Mouse (Mus musculus): ENCODE data around the gene Wfdc6a.
"Not testable (repeated sequence)": the region's sequence is repeated elsewhere in the genome, so short reads cannot be mapped to it uniquely, and the experiment has no call there.

Gene Wfdc6a

GRCm38 (mm10) chr2:164585025-164585725 is at the start of gene Wfdc6a:
Gene Wfdc6a, minus strand, starts transcription at chr2:164585447.
- peak; percentile 66 for DNase-seq (ENCODE audit: low spot score)

DNA sequence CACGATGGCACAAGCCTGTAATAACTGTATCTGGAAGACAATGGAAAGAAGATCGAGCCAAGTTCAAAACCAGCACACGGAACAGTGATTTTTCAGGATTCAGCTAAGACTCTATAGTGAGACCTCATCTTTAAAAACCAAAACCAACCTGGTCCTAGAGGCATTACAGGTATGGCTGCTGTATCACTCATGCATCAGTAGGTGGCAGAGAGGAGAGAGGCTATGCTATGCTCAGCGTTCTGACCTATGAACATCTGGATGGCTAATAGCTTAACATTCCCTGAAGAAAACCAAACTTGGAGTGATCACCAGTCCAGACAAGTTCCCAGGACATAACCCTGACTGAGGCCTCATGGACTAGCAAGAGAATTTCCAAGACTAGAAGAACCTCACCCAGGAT is 36.5 kb upstream of the Wfdc6a start:
- DNase-seq (ENCODE audit: low spot score): no peak

DNA sequence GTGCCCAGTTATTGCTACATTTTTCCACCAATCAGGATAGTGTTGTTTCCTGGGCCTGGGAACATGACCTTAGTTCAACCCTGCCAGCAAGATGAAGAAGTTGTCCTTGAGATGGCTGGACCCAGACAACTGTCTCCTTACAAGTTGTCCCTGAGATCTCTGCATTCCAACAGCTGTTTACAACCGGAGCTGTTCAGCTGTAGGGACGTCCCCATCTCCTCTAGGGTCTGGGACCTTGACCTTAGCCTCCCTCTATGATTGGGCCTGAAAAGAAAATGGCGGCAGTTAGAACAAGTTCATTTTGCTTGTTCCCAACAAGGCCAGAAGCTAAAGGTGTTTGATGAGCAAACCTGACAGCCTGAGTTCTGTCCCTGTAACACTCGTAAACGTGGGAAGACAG is 33.8 kb upstream of the Wfdc6a start:
- DNase-seq (ENCODE audit: low spot score): peak; percentile 47

- no peak for DNase-seq (ENCODE audit: low spot score)
Measured at GRCm38 (mm10) chr2:164615386-164615785, 30.1 kb upstream of the Wfdc6a start.

GRCm38 (mm10) chr2:164613471-164613870 is 28.2 kb upstream of the Wfdc6a start, which contains the start of the genes Wfdc6b and Wfdc8:
Gene Wfdc6b, plus strand, starts transcription at chr2:164613522.
Gene Wfdc8, minus strand, starts transcription at chr2:164613626.
- peak; percentile 83 for DNase-seq (ENCODE audit: low spot score)

DNA sequence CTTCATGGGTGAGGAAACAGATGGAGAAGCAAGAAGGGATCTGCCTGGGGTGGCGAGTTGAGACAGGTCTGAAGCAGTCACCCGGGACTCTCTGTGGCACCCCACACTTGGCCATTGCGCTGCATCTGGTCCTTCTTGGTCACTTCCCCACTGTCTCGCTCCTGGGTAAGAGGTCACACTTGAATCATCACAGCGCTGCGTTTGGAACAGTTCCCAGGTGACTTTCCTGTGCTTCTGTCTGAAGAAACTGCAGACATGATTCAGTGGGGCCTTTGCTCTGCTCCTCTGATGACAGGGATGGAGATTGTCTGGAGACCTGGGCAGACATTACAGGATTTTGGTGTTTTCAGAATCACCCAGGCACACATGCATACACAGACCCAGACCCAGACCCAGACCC is 23.5 kb upstream of the Wfdc6a start:
- DNase-seq (ENCODE audit: low spot score): no peak

DNA sequence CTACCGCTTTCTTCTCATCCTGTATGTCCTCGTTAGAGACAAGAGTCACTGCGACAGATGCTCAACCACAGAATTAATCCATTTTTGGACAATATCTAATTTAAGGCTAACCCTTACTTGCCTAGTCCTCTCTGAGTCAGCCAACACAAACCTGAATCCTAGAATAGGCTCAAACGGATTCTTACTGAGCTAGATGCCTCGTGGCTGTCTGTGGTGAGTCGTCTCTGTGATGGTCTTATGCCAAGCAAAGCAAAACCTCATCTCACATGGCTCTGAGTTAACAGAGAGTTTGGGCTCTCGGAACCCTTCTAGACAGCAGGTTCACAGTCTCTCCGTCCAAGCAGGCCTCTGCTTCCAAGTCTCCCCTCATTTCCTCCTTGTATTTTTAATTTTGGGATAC is 19.2 kb upstream of the Wfdc6a start:
- no peak for DNase-seq (ENCODE audit: low spot score)

- no peak for DNase-seq (ENCODE audit: low spot score)
Measured at GRCm38 (mm10) chr2:164603482-164603881, 18.2 kb upstream of the Wfdc6a start.

DNA sequence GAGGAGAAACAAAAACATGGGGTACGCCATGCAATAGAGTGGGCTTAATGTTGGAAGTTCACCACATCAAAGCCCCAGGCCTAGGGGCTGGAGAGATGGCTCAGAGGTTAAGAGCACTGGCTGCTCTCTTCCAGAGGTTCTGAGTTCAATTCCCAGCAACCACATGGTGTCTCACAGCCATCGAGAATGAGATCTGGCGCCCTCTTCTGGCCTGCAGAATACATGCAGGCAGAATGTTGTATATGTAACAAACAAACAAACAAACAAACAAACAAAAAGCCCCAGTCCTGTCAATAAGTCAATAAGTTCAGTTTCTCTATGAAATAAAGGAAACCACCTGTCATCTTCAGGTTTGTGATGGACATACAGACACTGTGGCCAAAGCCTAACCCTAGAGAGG is 14.9 kb upstream of the Wfdc6a start:
- no peak for DNase-seq (ENCODE audit: low spot score)

DNA sequence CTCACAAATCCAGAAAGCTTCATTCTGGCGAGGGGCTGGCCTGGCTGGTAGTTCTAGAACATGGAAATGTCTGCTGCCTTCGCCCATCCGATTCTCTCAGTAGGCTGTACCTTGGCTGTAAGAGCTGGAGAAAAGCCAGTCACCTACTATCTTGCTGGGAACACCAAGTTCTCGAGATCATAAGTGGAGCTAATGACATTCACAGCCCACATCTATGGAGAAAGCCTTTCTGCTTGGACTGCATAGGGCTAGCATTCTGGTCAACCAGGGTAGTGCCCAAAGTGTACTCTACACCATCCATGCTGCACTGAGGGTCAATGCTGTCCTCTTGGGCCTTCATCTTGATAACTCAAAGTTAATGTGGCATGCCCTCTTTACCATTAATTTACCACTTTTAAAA is 8.2 kb upstream of the Wfdc6a start, which contains the start of gene Eppin:
TSS of gene Eppin (minus strand) at position 101 of the 400 bp plus-strand sequence.
- DNase-seq (ENCODE audit: low spot score): peak; percentile 74

GRCm38 (mm10) chr2:164592014-164592413 is 6.8 kb upstream of the Wfdc6a start:
- peak; percentile 64 for DNase-seq (ENCODE audit: low spot score)

DNA sequence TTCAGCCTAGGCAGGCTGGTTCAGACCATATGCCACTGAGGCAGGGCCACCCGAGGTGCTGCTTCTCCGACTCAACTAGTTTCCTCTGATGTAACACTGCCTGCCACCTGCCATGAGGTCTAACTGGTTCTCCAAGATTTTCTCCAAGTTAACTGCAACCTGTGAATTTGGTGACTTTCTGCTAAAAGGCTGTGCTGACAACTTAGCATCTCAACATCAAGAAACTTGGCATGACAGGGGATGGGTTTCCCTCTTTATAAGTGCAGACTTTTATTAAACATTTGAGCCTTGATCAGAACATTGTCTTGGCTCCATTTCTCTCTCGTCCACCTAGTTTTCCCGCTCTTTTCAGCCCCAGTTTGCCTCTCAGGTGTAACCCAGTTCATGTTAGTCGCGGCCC is 11.9 kb downstream of the Wfdc6a start, which contains the start of gene Spint3:
TSS of gene Spint3 (minus strand) at position 101 of the 400 bp plus-strand sequence.
- not testable (repeated sequence) for DNase-seq (ENCODE audit: low spot score)

DNA sequence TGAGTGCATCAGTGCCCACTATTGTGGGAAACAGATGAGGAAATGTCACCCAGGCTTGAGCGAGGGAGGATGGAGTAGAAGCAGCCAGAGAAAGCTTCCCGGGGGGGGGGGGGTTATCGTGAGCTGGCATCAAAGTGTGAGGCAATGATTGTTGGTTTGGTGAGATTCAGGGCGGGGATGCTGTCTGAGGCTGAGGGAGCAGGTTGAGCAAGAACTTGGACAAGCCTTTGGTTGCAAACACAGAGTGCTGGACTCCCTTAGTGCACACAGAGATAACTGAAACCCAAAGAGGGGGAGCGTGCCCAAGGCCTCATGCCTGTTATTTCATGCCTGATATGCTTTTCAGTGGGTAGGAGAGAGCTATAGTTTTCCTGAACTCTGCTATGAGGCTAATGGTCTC is 17.8 kb downstream of the Wfdc6a start:
- DNase-seq (ENCODE audit: low spot score): no peak

- no peak for DNase-seq (ENCODE audit: low spot score)
Measured at GRCm38 (mm10) chr2:164566997-164567396, 18.2 kb downstream of the Wfdc6a start.

DNA sequence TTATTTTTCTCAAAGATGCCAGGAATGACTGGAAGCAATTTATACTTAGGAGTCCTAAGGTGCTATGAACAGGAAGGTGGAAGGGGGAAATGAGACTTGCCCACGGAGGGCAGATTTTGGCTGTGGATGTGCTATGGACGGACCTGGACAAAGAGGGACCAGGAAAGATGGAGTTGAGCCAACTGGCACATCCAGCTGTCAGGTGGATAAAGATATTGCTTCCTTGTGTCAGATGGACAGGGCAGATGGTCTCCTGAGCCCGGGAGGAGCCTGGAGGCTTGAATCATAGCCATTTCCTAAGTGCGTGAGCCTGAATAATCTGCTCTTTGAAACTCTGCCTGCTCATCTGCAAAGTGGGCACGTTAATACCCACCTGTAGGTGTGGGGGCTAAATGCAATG is 20.9 kb downstream of the Wfdc6a start:
- DNase-seq (ENCODE audit: low spot score): no peak

DNA sequence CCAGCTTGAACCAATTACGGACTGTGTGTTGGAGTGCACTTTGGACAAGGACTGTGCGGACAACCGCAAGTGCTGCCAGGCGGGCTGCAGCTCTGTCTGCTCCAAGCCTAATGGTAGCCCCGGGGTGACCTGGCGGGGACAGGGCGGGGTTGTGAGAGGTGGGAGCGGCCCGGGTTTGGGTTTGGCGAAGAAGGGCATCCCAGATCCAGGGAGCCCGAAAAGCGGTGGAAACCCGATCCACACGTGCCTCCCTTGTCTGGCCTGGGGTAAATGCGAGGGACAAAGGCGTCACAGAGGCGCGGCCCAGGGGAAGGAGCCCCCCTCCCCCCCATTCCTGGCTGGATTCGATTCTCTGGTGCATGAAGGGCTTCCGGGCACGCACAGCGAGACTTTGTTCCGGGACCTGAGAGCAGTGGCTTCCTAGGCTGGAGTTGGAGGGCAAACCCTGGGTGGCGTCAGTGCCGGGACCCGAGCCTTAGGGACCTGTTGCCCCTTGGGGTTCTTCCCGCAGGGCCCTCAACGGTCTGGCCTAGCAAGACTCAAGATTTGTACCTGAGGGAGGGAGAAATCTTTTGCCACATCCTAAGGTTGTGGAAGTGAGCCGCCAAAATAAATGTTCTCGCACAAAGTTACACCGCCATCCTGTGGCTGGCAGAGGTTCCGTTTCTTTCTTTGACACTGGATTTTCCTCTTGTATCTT is 21.8 kb downstream of the Wfdc6a start:
- no peak for DNase-seq (ENCODE audit: low spot score)

DNA sequence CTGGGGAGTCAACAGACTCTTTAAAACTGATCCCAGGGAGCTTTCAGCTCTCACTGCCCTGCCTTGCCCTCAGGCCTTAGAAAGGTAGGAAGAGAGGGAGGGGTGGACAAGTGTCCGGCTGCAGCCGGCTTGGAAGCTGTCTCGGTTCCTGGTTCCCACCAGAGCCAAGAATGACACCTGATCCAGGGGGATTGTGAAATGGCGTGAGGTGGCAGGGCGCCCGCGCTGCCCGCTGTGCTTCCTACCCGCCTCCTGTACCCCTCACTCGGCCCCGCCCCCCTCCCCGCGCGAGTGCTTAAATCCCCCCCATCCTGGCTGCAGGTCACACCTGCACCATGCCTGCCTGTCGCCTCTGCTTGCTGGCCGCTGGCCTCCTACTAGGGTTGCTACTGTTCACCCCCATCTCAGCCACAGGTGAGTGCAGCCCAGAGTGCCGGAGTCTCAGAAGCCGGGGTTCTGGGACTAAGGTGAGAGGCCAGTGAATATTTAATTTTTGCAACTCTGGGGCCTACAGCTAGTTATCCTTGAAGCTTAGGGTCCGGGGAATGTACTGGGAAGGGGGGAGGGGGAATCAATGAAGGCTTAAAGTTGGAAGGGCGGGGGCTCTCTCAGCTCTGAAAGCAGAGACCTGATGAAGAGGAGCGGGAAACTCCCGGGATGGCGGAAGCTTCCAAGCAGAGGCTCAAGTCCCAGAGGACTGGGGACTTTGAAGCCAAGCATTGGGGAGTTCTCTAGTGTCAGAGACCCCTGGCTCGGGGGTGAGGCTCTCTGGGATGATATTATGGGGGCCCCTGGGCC is 22.7 kb downstream of the Wfdc6a start, which contains the start of gene Wfdc2:
TSS of gene Wfdc2 (plus strand) at position 23 of the 798 bp plus-strand sequence.
- DNase-seq (ENCODE audit: low spot score): no peak

- DNase-seq (ENCODE audit: low spot score): no peak
Measured at GRCm38 (mm10) chr2:164560106-164560505, 25.1 kb downstream of the Wfdc6a start.

DNA sequence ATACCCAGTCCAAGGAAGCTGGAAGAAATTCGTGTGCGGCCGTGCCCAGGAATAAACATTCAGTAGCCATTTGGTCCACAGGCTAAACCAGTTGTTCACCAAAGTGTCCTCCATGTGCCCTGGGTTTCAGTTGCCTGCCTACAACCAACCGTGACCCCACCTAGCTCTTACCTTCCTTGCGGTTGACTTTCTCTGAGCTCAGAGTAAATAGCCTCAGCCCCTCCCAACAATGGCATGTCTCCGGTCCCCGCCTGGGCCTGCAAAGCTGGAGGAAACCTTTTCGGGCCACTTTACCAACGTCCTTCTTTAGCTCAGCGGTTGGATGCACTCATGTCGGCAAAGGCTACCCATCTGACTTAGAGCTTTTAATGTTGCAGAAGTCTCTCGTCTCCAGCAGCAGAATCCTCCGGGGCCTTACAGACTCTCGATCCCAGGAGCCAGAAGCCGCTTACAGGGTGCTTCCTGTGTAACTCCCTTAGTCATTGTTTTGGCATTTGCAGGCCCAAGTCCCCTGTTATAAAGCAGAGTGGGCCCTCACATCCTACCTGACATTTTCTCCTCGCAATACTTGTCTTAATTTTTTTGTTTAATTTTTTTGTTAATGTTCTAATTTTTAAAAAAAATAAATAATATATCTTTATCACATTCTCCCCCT is 26.1 kb downstream of the Wfdc6a start:
- no peak for DNase-seq (ENCODE audit: low spot score)

DNA sequence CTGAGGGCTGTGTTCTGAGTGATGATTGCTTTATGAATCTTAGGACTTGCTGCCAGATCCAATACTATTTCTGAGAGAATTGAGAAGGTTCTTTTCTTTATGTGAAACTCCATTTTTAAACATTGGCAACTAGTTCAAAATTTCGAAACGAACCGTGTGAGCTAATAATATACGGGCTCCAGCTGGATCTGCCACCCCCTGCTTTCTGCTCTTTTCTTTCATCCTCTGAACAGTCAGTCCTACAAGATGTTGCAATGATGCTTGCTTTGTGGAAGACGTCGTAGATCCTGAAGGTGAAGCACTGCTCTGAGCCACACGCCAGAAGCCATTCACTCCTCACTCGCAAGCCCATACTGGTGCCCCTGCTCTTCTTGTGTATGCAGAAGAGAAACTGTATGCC is 26.8 kb downstream of the Wfdc6a start:
- DNase-seq (ENCODE audit: low spot score): no peak

GRCm38 (mm10) chr2:164551502-164551901 is 33.7 kb downstream of the Wfdc6a start:
- no peak for DNase-seq (ENCODE audit: low spot score)

DNA sequence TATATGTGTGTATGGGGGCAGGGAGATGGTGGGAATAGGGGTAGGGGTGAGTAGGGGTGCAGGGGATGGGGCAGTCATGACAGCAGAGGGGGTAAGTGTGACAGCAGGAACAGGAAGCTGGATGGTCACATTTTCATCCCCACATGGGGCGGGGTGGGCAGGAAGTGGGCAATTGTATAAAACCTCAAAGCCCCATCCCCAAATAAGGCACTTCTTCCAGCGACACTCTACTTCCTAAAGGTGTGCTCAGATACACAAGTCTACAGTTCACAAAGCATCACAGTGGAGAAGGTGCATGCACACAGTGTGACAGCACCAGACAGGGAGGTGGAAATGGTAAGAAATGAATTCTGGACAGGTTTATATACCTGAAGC is 34.4 kb downstream of the Wfdc6a start:
- DNase-seq (ENCODE audit: low spot score): no peak
